Mouse (Mus musculus): ENCODE measurements around the gene 4930524B15Rik.
A peak's percentile ranks its signal among the peaks of the same experiment; 100 is the strongest.
"Not testable (repeated sequence)": the region's sequence is repeated elsewhere in the genome, so short reads cannot be mapped to it uniquely, and the experiment has no call there.

The 4930524B15Rik gene

DNA sequence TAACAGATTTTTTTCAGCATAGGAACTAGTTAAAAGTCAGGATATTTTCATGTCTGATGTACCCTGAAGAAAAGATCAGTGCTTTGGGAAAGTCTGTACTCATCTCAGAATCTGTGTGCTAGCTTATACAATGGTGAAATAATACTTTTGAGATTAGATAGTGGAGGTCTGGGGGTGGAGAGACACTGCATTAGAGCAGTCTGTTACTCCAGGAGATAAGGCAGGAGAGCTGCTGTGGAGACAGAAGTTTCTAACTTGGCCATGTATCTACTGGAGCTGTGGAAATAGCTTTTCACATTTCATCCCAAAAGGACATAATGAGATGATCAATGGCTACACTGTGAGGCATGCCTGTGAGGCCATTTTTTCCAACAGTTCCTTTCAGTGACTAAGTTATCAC is 17.9 kb downstream of the 4930524B15Rik start:
- DNase-seq (ENCODE audit: inconsistent ontology term), result no peak

DNA sequence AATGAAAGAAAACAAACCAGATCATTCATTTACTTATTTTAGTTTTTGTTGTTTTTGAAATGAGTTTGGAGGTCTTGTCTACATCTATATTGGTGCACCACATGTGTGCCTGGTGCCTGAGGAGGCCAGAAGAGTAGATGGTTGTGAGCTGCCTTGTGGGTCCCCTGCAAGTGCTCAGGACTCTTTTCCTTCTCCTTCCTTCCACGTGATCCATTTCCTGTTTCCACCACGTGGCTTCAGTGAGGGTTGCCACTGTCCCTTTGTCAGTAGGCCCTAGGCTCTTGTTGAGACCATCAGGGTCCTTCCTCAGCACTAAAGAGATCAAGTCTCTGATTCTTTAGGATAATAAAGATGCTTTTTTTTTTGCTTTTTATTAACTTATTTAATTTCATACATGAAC is 19.4 kb downstream of the 4930524B15Rik start:
- no peak for DNase-seq (ENCODE audit: inconsistent ontology term)

DNA sequence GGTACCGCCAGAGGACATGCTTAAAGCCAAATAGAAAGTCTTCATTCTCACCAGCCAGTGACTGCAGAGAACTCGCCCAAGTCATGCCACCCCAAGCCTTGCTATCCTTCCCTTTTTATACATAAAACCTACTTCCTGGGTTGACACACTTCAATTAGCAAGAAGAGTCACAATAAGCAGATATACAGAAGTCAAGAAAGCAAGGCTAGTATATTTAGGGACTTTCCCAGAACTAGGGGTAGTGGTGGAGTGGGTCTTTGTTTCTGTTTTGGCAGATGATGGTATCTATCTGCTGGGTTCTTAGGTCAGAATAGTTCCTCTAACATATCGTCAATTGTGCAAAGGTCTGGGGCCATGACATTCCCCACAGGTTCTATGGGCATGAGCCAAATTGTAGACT is 27.1 kb downstream of the 4930524B15Rik start:
- no peak for DNase-seq (ENCODE audit: inconsistent ontology term)

DNA sequence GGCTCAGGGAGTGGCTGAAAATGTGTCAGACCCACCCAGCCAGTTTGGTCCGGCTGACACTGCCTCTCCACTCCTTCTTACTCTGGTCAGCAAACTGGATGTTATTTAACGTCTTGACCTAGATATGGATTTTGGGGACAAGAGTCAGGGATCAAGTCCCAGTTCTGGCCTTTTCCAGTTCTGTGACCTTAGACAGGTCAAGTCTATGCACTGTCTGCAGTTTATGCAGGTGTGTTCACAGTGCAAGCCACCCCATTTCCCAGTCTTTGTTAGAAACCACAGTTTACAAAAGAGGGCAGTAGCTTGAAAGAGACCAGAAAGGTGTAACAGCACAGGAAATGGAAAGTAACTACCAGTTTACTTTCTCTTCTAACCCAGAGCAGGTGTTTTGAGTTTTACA is 34.3 kb downstream of the 4930524B15Rik start:
- no peak for DNase-seq (ENCODE audit: inconsistent ontology term)

DNA sequence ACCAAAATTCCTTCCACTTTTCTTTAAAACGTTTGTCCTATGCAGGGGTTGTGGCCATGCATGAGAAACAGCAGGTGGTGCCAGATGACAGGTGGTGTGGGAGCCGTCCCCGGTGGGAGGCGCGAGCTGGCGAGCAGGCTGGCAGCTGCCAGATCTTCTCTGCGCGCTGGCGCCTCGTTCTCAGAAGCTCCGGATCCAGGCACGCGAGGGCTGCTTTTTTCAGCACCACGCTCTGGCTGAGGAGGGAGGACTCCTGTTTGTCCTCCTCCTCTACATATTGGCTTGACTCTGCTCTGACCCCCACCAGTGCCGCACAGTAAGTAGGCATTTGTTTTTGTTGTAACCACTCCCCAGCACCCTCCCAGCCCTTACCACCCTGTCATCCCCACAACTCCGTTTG is 34.9 kb downstream of the 4930524B15Rik start, which contains the start of gene Nsg2:
Gene Nsg2, plus strand, starts transcription at position 183 of the 400 bp plus-strand sequence.
- DNase-seq (ENCODE audit: inconsistent ontology term), result peak; percentile 82

DNA sequence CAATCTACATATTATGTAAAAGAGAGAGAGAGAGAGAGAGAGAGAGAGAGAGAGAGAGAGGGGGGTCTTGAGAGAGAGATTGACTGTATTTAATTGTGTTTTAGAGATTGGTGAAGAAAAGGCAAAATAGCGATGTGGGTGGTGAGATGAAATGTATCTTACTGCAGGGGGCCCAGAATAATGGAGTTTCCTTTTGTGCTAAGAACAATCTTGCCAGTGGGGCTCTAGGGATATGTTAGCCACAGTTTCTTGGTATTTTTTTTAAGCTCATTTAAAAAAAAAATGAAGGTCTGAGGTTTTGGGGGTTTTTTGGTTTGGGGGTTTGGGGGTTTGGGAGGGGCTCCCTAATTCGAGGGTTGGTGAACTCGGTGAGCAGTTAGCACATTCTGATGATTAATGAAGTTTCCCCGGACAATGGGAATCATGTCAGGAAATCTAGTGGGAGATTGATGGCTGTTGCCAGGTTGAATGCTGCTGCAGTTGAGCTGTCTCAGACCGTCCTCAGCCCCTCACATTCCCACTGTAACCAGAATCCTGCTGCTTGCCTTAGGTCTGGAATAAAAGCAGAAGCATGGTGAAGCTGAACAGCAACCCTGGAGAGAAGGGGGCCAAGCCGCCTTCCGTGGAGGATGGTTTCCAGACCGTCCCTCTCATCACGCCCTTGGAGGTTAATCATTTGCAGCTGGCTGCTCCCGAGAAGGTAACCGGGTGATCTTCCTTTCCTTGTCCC is 36.0 kb downstream of the 4930524B15Rik start:
- no peak for DNase-seq (ENCODE audit: inconsistent ontology term)

DNA sequence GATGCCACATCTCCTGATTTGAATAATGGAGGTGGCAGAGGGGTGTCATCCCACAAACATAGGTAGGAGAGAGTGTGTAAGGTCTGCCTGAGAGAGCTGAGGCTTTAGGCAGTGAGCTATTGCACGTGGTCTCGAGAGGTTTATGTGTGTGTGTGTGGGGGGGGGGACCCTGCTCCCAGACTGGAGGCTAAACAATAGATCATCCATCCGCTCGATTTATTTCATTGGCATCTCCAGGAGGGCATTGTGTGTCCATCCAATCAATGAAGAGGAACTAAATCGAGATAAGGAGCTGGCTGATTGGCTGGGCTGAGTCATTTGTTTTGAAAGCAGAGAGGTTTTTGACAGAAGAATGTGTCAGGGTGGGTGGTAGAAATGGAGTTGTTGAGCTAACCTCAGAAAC is 37.3 kb downstream of the 4930524B15Rik start:
- DNase-seq (ENCODE audit: inconsistent ontology term), result peak; percentile 71

DNA sequence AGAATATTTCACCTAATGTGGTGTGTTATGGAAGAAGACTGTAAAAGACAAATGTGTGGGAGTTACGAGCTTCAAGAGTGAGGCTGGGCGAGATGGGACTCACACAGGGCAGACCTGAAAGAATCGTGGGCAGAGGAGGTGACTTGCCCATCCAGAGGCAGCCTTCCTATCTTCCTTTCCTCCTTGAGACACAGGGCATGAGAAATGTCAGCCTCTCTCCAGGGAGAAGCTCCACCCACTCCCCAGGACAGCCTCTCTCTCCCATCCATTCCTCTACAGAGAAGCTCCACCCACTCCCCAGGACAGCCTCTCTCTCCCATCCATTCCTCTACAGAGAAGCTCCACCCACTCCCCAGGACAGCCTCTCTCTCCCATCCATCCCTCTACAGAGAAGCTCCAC is 42.7 kb downstream of the 4930524B15Rik start:
- DNase-seq (ENCODE audit: inconsistent ontology term), result not testable (repeated sequence)

DNA sequence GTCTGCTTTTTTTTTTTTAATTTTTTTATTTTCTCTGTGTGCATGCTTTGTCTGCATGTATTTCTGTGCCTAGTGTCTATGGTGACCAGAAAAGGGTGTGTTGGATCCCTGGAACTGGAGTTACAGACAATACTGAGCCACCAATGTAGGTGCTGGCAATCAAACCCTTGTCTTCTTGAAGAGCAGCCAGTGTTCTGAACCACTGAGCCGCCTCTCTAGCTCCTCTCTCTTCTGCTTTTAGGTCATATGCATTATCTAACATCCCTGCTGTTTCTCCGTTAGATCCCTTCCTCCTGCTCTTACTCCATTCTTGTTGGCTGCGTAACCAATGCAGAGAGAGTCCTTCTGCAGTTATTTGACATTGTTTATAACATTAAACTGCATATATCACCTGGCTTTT is 43.5 kb downstream of the 4930524B15Rik start:
- DNase-seq (ENCODE audit: inconsistent ontology term), result no peak

DNA sequence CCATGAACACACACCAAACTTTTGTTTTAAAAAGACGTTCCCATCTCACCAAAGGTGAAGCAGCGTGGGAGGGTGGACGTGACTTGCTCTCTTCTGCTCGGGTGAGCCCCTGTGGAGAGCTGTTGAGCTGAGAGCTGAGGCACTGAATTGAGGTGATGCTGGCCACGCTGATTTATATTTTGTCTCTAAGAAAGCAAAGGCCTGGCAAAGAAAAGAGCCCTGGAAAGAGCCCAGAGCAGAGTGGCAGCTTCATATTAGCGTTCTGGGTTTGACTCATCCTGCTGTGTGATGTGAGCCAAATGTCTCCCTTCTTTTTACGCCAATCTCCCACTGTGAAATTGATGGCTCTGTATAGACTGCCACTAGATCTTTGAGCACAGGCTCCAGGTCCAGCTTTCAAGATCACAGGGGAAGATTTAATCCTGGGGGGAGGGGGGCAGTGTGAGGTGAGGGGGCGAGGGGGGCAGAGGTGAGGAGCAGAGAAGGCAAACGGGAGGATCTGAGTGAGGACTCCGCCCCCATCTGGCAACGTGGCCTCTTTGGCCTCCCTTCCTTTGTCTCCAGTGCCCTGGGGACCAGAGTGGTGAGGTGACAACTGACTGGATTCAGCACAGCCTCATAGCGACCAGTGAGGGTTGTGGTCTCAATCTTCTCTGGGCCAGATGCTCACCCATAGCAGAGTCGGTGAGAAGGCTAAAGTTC is 44.7 kb downstream of the 4930524B15Rik start:
- DNase-seq (ENCODE audit: inconsistent ontology term), result peak; percentile 73

DNA sequence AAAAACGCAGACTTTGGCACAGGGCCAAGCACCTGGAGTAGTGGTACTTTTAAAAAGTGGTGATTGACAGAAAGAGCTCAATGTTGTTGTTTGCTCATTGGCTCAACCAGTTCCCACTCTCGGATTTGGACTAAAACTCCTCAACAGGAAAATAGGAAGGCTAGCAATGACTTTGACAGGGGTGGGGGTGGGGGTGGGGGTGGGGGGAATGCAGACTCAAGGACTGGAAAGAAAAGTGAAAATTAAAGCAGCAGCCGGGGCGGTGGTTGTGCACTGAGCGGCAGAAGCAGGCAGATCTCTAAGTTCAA is 45.2 kb downstream of the 4930524B15Rik start:
- no peak for DNase-seq (ENCODE audit: inconsistent ontology term)

DNA sequence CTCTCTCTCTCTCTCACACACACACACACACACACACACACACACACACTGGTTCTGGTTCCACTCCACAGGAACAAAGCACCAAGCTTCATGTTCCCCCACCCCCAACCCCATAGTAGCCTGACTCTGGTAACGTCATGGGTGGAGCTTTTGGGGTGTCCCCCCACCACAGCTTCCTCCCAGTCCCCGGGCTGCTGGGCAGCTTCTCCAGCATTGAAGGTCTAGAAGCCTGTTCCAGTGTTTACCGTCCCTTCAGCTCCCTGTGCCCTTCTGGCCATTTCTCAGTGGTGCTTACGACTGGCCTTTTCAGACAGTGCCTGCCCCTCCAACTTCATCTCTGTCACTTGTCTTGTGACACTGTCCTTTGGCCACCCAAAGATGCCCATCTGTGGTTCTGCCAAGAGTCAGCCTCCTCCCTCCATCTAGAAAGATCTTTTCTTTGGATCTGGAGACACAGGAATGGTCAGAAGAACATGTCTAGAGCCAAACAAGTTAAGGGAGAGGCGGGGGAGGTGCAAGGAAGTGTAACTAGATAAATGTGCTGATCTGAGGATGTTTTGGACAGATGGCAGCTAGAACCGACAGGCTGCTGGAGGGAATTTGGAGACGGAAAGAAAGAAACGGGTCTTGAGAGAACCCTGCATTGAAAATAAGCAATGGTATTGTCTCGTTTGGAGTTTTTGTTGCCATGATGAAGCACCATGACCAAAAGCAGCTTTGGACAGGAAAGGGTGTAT is 46.6 kb downstream of the 4930524B15Rik start:
- no peak for DNase-seq (ENCODE audit: inconsistent ontology term)

DNA sequence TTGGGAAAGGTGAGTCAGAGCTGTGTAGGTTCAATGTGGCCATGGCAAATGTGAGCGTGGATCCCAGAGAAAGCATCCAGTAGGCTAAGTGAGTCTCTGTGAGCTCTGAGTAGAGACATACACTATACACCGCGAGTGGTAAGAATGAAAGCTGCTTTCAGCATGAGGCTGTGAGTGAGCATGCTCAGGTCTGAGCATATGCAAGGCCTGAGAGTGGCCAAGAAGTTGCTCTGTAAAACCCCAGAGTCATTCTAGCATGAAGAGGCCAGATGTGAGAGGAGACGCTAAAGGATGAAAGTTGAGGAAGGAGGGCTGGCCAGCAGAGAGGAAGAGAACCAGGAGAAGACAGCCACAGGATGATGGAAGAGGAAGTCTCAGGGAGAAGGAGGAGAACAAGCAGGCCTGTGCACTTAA is 47.6 kb downstream of the 4930524B15Rik start:
- no peak for DNase-seq (ENCODE audit: inconsistent ontology term)

DNA sequence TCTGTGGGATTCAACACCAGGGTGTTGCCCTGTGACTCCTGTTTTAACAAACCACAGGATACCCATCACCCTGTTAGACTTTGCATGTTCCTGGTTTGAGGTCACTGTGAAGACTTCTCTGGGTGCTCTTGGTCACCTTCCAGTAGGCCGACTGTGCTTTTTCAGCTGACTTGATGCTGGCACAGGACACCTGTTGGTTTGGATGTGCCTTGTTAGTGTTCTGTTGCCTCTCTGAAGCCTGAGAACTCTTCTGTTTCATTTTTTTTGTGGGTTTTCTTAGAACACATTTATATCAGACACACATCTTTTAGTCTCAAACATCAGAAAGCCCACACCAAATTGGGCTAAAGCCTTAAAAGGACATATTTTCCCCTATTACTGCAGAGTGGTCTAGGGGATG is 48.2 kb downstream of the 4930524B15Rik start:
- DNase-seq (ENCODE audit: inconsistent ontology term), result no peak

DNA sequence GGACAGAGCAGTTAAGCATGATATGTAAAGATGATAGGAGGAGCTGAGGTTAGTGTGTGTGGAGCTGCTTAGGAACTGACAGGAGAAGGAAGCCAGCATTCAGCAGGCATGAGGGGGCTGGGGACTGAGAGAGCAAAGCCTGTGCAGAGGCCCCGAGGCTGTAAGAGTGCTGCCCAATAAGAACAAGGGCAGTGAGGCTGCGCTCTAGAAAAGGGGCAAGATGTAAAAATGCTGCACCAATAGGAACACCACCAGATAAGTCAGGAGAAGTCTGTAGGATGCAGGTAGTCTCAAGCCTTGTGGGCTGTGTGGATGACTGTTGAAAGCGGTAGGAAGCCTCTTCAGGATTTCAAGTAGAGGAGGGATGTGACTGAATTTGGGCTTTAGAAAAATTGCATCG is 52.8 kb downstream of the 4930524B15Rik start:
- no peak for DNase-seq (ENCODE audit: inconsistent ontology term)

DNA sequence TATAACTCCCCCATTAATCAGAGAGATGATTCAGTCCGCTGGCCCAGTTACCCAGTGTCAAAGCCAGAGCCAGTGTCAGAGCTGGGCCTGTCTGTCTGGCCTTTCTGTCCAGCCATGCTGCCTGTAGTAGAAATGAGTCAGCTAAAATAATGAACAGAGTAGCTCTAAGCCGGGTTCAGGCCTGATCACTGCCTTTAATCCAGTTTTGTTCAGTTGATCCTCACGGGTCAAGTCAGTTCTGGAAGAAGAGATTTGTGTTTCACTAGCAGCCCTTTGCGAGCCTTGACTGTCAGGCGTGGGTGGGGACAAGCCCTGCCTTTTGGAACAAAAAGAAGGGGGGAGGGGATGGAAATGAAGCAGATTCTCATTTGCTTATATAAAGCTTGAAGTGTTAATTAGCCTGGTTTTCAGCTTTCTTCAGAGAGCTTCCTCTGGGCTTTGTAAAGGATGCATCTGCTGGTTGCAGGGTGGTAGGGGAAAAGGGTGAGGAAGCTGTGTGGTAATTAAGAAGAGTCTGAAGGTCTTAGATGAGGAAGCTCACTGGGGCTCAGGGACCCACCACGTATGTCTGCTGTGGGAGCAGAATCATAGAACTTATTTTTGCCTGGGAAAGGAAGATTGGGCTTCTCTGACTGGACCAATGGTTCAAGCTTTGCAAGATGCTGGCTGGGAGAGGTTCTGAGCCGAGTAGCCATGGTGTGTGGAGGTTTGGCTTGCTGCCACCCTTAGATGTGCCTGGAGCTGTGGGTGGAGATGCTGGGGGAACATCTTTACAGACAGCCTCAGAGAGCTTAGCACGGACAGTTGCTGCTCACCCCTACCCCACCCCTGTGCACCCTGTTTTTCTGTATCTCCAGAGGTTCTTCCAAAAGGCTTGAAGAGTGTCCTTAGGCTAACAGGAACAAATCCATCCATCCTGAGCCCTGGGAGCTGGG is 54.9 kb downstream of the 4930524B15Rik start:
- DNase-seq (ENCODE audit: inconsistent ontology term), result peak; percentile 79

DNA sequence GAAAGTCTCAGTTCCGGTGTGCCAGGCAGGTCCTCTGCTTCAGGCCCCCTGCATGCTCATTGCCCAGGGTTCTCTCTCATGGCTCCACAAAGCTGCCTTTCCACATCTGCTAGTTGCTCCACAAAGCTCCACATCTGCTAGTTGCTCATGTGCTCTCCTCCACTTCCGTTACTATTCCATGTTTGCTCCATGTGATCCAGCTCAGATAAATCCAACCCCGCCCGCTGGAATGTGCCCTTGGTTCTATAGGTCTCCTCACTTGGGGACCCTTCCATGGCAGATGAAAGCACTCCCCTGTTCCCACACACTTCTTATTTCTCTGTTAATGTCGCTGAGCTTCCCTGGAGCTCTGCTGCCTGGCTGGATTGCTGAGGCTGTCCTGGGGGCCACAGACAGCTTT is 61.2 kb downstream of the 4930524B15Rik start:
- DNase-seq (ENCODE audit: inconsistent ontology term), result no peak

DNA sequence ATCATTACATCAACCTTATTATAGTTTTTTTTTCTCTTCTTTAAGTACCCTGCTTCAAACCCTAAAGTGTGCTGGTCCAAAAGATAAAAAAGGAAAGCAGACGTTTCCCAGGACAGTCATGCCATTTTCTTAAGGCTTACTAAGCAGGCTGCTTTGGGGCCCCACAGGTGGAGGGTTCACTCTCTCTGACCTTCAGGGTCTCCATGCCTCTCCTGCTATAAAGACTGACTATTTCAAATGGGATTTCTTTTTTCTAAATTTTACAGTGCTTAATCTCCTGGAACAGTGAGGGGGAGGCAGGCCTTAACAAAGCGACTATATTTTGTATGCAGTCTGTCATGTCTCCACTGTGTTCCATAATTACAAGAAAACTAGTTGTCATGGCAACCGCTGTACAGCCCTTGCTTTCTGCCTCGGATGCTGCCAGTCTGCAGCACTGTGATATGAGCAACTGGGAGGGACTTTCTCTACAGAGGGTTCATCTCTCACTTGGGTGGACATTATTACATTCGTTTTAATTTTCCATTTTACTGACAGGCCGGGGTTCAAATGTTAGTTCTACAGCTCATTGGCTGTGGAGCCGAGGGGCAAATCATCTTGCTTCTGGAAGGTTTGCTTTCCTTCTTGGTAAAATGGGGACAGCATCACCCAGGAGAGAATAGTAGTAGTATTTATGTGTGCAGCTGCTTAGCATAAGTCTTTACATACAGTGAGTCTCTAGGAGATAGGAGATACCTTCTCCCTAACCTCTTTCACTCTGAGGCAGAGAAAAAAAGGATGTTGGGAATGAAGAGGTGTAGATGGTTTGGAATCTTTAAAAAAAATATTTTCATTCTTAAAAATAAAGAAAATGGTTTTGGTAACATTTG is 62.3 kb downstream of the 4930524B15Rik start:
- no peak for DNase-seq (ENCODE audit: inconsistent ontology term)

DNA sequence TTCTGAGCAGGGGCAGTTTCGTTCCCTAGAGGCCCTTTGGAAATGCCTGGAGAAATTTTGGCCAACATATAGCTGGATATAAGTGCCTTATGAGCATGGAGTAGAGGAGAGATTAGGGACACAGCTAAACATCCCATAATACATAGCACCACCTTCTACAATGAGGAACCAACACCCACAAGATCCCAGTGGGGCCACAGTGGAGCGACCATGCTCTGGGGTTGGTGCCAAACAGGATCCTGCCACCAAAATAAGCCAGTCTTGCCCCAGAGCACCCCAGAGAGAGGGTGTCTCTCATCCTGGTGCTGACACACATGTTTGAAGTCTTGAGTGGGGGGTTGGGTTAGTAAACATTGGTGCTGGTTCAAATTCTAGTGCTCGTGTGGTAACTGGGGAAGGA is 63.2 kb downstream of the 4930524B15Rik start:
- DNase-seq (ENCODE audit: inconsistent ontology term), result no peak
